ENCODE assay signal across 10 mouse cellular contexts in the genomic region with DNA sequence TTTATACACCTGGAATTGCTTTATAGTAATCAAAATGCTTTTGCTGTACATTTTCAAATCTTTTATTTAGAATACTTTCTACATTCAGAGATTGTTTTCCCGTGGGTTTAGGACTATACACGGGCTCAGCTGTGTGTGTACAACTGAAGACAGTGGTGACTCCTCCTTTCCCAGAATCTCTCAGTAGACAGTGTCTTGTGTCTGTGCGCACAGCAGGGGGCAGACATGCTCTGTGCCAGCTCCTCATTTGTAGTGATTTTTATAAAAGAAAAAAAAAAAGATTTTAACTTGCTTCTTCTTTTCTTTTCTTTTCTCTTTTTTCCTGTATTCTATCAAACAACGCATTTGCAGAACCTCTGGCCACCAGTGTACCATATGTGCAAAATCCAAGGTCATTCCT.
DNase-seq lines count a peak whose midpoint lies in the region; ATAC-seq and TF ChIP-seq lines count a peak whose summit lies in the region.
"Had no signal": no experiment of that assay in that cellular context is flagged by ENCODE, and none has a peak within 500 bp of the region (broad histone marks: within the 10 kb centered on the region; RNA-seq: fewer than 3 reads in every experiment).

No protein-coding gene starts in this region.

- no peak overlapping the region for H3K4me3 ChIP-seq in intestine, postnatal 0 days (ENCODE audit: low read depth, low read length)
- no peak overlapping the region for H3K4me3 ChIP-seq in intestine, embryonic 15.5 days (replicated peaks)
- no peak overlapping the region for H3K4me3 ChIP-seq in embryonic facial prominence, embryonic 10.5 days
- H3K4me3 ChIP-seq in hindbrain, postnatal 0 days (ENCODE audit: low read length): no peak overlapping the region
- no peak overlapping the region for H3K4me3 ChIP-seq in limb, embryonic 14.5 days (replicated peaks; ENCODE audit: low read length)
- H3K4me3 ChIP-seq: embryonic facial prominence, embryonic 12.5 days; lung, embryonic 15.5 days had no signal

- WGBS in intestine, postnatal 0 days: 39% methylated on average over 4 of the region's 4 CpGs
- WGBS in intestine, embryonic 15.5 days: 40% methylated on average over 4 of the region's 4 CpGs
- 53% methylated on average over 4 of the region's 4 CpGs for WGBS in embryonic facial prominence, embryonic 10.5 days
- 37% methylated on average over 4 of the region's 4 CpGs for WGBS in hindbrain, postnatal 0 days
- 49% methylated on average over 4 of the region's 4 CpGs for WGBS in limb, embryonic 14.5 days

- H3K27me3 ChIP-seq in intestine, postnatal 0 days (replicated peaks; ENCODE audit: control insufficient read depth, insufficient read depth, low read length): no peaks in the 10 kb centered on the region
- H3K27me3 ChIP-seq in intestine, embryonic 15.5 days (replicated peaks): no peaks in the 10 kb centered on the region
- H3K27me3 ChIP-seq in embryonic facial prominence, embryonic 10.5 days (replicated peaks; ENCODE audit: low read depth, poor library complexity, severe bottlenecking): no peaks in the 10 kb centered on the region
- no peaks in the 10 kb centered on the region for H3K27me3 ChIP-seq in hindbrain, postnatal 0 days (ENCODE audit: insufficient read depth, low read length)
- no peaks in the 10 kb centered on the region for H3K27me3 ChIP-seq in limb, embryonic 14.5 days (ENCODE audit: control insufficient read depth, insufficient read depth, low read length)
- H3K27me3 ChIP-seq: embryonic facial prominence, embryonic 12.5 days; lung, embryonic 15.5 days had no signal

- TF ChIP-seq CTCF in intestine, postnatal 0 days (IDR thresholded peaks at IDR 0.05; ENCODE audit: low read depth): peak; percentile 73
- TF ChIP-seq CTCF in hindbrain, postnatal 0 days (IDR thresholded peaks at IDR 0.05; ENCODE audit: low read depth): peak; percentile 76

- no peaks in the 10 kb centered on the region for H3K36me3 ChIP-seq in intestine, postnatal 0 days (ENCODE audit: control insufficient read depth, insufficient read depth)
- H3K36me3 ChIP-seq in intestine, embryonic 15.5 days: no peaks in the 10 kb centered on the region
- H3K36me3 ChIP-seq in embryonic facial prominence, embryonic 10.5 days (replicated peaks): no peaks in the 10 kb centered on the region
- no peaks in the 10 kb centered on the region for H3K36me3 ChIP-seq in hindbrain, postnatal 0 days (ENCODE audit: insufficient read depth, low read length)
- no peaks in the 10 kb centered on the region for H3K36me3 ChIP-seq in limb, embryonic 14.5 days (ENCODE audit: control insufficient read depth, insufficient read depth, low read length)
- H3K36me3 ChIP-seq: embryonic facial prominence, embryonic 12.5 days; lung, embryonic 15.5 days had no signal

- no peak overlapping the region for H3K27ac ChIP-seq in intestine, postnatal 0 days (ENCODE audit: low read depth, low read length)
- H3K27ac ChIP-seq in intestine, embryonic 15.5 days: no peak overlapping the region
- H3K27ac ChIP-seq in embryonic facial prominence, embryonic 10.5 days (replicated peaks): no peak overlapping the region
- no peak overlapping the region for H3K27ac ChIP-seq in hindbrain, postnatal 0 days
- H3K27ac ChIP-seq in limb, embryonic 14.5 days (replicated peaks; ENCODE audit: low read depth, low read length): no peak overlapping the region
- H3K27ac ChIP-seq: embryonic facial prominence, embryonic 12.5 days; lung, embryonic 15.5 days had no signal

- no peaks in the 10 kb centered on the region for H3K9me3 ChIP-seq in intestine, postnatal 0 days (ENCODE audit: control insufficient read depth)
- no peaks in the 10 kb centered on the region for H3K9me3 ChIP-seq in intestine, embryonic 15.5 days
- H3K9me3 ChIP-seq in embryonic facial prominence, embryonic 10.5 days: no peaks in the 10 kb centered on the region
- H3K9me3 ChIP-seq in hindbrain, postnatal 0 days (ENCODE audit: low read length): no peaks in the 10 kb centered on the region
- no peaks in the 10 kb centered on the region for H3K9me3 ChIP-seq in limb, embryonic 14.5 days (ENCODE audit: control insufficient read depth, low read length)
- H3K9me3 ChIP-seq: embryonic facial prominence, embryonic 12.5 days; lung, embryonic 15.5 days had no signal

- TF ChIP-seq POLR2A in limb, embryonic 14.5 days (IDR thresholded peaks at IDR 0.05; ENCODE audit: borderline replicate concordance, extremely low read depth, insufficient read depth, insufficient read length): no peak

- H3K4me1 ChIP-seq in intestine, postnatal 0 days (replicated peaks; ENCODE audit: control insufficient read depth, insufficient read depth, low read length): no peaks in the 10 kb centered on the region
- H3K4me1 ChIP-seq in intestine, embryonic 15.5 days (replicated peaks): no peaks in the 10 kb centered on the region
- H3K4me1 ChIP-seq in embryonic facial prominence, embryonic 10.5 days: no peaks in the 10 kb centered on the region
- H3K4me1 ChIP-seq in hindbrain, postnatal 0 days (ENCODE audit: insufficient read depth, low read length): no peaks in the 10 kb centered on the region
- no peaks in the 10 kb centered on the region for H3K4me1 ChIP-seq in limb, embryonic 14.5 days (ENCODE audit: control insufficient read depth, insufficient read depth, low read length)
- H3K4me1 ChIP-seq: embryonic facial prominence, embryonic 12.5 days; lung, embryonic 15.5 days had no signal

- H3K9ac ChIP-seq in intestine, postnatal 0 days (ENCODE audit: low read depth, low read length): no peak overlapping the region
- no peak overlapping the region for H3K9ac ChIP-seq in intestine, embryonic 15.5 days
- H3K9ac ChIP-seq in hindbrain, postnatal 0 days (replicated peaks; ENCODE audit: low read length): no peak overlapping the region
- H3K9ac ChIP-seq in limb, embryonic 14.5 days (ENCODE audit: low read depth, low read length, severe bottlenecking): no peak overlapping the region
- H3K9ac ChIP-seq: embryonic facial prominence, embryonic 12.5 days; lung, embryonic 15.5 days had no signal

- ATAC-seq in intestine, postnatal 0 days: no peak
- ATAC-seq in intestine, embryonic 15.5 days: no peak
- peak; percentile 78; the same call in 1 of the 2 replicates for ATAC-seq in hindbrain, postnatal 0 days
- ATAC-seq in limb, embryonic 14.5 days (ENCODE audit: low FRiP score, low read depth): no peak
- ATAC-seq in activated CD4-positive, CD25-positive, alpha-beta regulatory T cell, adult 4 months: no peak

- H3K4me2 ChIP-seq in intestine, postnatal 0 days (replicated peaks; ENCODE audit: low read depth): no peak overlapping the region
- H3K4me2 ChIP-seq in intestine, embryonic 15.5 days (replicated peaks): no peak overlapping the region
- H3K4me2 ChIP-seq in hindbrain, postnatal 0 days (ENCODE audit: low read depth, low read length): no peak overlapping the region
- no peak overlapping the region for H3K4me2 ChIP-seq in limb, embryonic 14.5 days (replicated peaks; ENCODE audit: low read depth, low read length, severe bottlenecking)
- H3K4me2 ChIP-seq: embryonic facial prominence, embryonic 12.5 days; lung, embryonic 15.5 days had no signal

- peak; percentile 34 for DNase-seq in R1 (ENCODE audit: low read depth, low spot score)
- DNase-seq in embryonic facial prominence, embryonic 10.5 days (ENCODE audit: low spot score): peak; percentile 58
- peak; percentile 81 for DNase-seq in hindbrain, postnatal 0 days (ENCODE audit: low spot score)
- DNase-seq in limb, embryonic 14.5 days (ENCODE audit: low spot score): peak; percentile 65
- peak; percentile 60 for DNase-seq in retina, postnatal 1 day
